Mouse (Mus musculus) heart, postnatal 25 days (tissue): Measurements from ENCODE around the gene Mysm1. TPM values are rescaled to one million over a fixed set of nuclear protein-coding genes. Genes with fewer than 3 reads are reported as not detected.

Experiments
- DNase-seq: peaks from one replicate; pipeline ENCODE4 v3.0.0; 2022; ENCODE audit warnings: low spot score
- intact Hi-C: fragments of 180-260 bp; cut with DNase I; formaldehyde crosslinking; loops from one replicate; pipeline ENCODE4 v1.15.1; 2025
- total RNA-seq, 2 experiments: library from RNA; stranded (reverse); gene quantifications; 2 replicates each; pipeline ENCODE4 v1.2.3; 2021

Mysm1 gene
- total RNA-seq, result 10 to 100 TPM; 10.5 to 11.4 TPM

DNA sequence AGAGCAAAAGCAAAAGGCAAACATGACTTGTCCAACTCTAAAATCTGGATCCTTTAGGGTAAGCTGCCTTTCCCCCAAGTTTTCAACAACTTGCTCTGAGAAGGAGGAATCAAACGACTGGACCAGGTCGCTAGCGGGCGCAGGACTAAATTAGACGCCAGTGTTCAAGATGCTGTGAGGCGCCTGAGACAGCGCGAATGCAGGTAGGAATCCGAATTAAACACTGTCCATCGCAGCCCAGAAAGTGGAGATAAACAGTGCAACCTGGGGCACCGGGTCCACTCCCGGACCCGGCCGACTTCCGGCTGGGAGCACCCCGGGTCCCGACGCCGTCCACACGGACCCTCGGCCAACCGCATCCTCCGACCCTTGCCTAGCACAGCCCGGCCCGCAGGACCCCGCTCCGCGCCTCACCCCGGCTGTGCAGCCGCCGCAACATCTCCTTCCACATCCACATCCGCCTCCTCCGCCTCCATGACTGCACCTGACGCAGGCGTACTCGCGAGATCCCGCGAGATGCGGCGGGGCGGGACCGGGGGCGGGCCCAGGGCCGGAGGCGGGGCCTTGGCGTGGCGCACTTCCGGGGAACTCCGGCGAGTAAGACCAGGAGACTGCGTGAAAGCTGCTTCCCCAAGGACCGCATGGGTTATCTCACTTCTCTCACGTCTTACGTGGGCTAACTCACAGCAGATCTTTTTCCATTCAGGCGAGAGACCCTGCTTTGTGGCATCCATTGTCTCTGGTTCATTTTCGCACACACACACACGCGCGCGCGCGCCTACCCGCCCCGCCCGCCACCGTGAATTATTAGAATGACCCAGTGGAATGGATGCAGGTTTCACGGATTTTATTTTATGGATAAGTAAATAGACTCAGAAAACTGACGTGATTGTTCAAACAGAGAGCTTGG is at the start of gene Mysm1:
TSS of gene Mysm1 (minus strand) at position 511 of the 910 bp plus-strand sequence.
- peak; percentile 87 for DNase-seq
- intact Hi-C loops, result no loop called here

DNA sequence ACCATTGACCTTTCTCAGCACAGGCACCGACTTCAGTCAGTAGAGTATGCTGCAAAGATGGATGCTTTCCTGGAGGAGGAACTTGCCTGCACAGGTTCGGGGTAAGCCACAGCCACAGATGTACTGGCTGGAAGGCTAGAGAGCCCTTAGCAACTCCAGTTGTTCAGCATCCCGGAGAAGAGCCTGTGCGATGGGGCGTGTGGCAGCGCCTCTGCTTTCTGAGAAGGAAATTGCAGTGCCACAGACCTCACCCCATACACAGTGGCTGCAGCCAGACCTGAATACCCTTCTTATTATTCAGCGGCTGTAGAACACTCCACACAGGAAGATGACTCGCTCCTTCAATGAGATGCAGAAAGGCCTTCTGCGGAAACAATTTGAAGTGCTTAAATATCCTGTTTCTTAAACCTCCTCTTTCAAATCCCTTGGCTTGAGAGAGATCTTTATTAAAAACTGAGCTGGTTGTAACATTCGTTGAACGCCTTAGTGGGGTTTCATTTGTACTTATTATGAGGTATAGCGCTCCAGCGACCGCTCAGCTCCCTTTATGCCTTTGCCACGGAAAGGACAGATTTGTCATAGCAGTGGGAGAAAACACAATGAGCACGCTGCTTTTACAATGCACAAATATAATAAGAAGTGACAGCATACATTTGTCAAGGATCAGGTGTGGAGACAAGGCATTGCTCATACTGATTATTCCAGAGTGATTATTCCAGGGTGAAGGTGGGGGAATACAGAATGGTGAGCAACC is 47.1 kb upstream of the Mysm1 start:
- intact Hi-C loops, result no loop called here
- DNase-seq, result no peak

DNA sequence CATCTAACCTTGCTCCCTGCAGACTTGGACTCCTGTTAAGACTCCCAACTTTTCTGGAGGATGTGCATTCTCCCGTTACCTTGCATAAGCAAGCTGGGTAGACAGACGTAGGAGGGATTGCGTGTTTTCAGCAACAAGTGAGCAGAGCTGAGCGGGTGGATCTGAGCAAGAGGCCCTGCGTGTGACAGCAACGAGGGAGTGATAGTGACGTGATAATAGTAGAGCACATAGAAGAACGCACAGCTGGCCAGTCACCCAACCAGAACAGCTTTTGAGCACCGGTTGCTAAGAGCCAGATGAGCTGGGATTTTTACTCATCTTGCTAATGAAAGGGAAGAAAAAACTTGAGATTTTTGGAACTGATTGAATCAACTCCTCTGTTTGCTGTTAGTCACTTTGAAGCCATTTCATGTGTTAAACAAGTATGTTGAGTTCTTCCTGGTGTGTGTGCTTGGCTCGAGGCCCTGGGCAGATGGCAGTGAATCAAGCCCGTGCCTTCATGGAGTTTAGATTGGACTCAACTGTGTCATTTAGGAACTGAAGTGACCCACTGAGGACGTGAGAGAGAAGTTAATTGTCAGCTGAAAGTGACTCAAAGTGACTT is 44.6 kb upstream of the Mysm1 start:
- DNase-seq, result no peak
- intact Hi-C loops, result no loop called here

DNA sequence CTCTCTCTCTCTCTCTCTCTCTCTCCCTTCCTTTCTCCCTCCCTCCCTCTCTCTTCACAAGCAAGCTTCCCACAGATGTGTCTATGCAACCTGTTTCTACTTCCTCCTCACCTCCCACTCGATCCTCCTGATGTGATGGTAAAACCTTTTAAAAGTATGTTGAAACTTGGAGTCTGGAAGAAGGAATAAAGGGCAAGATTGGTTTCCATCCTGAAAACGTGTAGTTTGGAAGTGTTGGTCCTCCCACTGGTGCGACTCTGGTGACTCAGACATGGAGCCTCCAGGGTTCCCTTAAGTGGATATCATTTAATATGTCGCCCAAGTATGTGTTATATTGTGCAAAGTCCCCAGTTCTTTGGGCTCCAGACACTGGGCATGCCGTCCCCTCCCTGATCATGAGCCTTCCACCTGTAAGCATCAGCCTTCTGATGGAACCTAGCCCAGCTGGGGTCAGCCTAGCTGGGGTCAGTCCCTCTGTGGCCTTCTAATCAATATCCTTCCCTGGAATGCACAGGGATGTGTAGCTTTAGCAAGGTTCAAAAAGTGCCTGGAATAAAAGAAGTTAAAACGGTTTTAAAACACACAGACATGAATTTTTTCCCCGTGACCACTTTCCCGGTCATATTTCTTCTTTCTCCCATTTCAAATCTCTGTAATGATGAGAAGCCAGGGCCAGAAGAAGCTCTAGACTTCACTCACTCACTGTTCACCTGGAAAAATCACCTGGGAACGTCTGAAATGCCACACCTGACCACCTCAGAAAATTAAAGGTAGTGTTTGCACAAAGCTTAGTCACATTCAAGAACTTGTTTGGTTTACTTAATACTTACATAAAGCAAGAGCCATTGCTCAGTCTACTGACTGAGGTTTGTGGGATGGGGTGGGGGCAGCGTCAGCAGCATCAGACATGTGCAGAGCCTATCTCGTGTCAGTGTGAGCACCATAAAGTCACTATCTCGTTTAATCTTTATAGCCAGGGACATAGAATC is 43.0 kb upstream of the Mysm1 start:
- DNase-seq, result no peak
- intact Hi-C loops, result no loop called here

DNA sequence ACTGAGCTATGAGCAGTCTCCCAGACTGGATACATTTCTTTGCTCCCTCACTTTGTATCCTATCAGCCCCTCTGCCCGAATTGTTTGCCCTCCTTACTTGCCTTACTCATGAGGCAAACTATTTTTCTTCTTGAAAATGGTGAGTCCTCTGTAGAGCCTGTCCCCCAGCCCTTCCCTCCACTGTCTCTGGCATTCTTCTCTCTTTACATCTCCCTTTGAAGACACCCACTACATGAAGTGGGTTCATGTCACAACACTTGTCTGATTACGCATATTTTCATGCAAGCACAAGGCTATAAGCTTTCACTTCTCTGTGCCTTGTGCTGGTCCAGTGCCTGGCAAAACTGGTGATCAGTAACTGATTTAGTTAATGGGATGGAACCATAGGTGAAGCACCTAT is 41.3 kb upstream of the Mysm1 start:
- intact Hi-C loops, result no loop called here
- DNase-seq, result no peak

DNA sequence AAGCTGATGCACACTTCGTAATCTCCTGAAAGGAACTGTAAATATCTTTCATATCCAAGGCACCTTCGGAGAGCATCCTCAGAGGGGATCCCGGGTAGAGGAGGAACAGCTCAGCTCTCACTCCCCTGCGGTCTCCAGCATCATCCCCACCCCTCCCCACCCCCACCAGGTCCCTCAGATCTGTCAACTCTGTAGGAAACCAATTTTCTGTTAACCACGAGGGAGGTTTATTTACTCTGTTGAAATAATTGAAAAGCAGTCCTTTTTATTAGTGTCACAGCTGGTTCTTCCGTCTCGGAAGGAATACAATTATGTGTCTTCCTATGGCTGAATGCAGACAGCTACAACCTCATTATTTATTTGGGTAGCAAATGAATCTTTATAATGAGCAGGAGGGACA is 39.3 kb upstream of the Mysm1 start:
- intact Hi-C loops, result loop anchor here (10.0 kb wide), 1 partner anchor 707 kb away; no protein-coding TSS in a partner anchor
- no peak for DNase-seq

DNA sequence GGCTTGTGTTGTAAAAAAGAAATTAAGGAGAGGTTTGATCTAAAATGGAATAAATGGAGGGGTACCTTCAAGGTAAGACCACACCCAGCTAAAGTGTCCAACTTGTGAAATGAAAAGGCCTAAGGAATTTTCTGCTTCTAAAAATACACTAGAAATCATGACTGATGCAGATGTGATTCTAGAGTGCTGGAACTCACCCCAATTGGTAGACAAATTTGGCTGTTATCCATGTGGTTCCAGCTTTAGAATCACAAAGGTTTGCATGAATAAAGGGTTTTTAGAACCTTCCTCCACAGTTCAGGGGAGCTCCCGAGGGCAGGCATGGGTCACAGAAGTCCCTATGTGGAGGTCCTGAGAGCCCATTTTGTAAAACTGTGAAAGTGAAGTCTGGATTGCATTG is 33.8 kb upstream of the Mysm1 start:
- intact Hi-C loops, result loop anchor here (10.0 kb wide), 1 partner anchor 712 kb away; no protein-coding TSS in a partner anchor
- DNase-seq, result no peak

DNA sequence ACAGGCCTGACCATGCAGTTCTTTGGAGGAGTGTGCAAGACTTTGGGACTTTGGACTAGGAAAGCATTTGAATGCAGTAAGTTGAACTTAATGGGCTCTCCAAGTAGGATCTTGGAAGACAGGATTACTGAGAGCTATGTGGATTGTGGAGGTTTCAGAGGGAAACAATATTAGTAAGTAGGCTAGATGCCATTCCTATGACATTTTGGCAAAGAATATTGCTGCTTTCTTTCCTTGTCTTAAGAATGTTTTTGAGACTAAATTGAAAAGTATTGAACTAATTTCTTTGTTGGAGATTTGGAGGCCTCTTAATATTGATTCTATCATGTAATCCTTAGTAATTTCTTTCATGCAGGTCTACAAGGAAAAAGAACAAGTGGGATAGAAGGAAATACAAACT is 33.4 kb upstream of the Mysm1 start:
- intact Hi-C loops, result loop anchor here (10.0 kb wide), 1 partner anchor 713 kb away; no protein-coding TSS in a partner anchor
- DNase-seq, result no peak

DNA sequence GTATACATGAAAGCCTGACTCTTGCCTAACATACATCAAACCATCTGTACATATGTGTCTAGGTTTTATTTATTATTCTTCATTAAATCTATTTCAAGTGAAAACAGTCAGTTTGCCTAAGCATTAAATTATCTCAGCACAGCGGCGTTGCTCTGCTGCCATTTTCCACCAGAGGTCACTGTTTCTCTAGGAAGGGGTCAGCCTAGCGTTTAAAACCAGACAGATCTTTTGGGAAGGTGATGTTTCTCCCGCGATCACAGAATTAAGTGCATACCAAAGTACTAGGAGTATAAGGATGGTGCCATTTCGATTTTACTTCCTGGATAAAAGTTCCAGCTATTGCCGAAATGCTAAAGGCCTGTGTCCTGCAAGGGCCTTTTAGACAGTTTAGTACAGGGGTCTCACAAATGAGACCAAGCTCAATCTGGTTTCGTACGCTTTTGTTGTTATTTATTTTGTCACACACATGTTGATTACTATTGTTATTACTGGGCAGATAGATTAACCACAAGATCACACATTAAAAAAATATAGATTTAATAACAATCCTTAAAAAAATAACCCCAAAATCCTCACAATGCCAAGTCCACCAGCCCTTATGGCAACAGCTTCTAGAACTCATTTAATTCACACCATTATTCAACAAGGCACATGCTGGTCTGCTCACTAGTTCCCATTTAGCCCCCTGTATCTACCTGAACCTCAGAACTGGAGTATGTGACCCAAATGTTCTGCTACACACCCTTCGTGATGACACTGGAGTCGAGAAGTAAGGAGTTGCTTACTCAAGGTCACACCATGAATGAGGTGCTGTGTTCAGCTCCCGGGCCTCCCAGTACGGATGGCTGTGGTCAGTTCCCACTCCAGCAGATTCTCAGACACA is 29.5 kb upstream of the Mysm1 start:
- intact Hi-C loops, result loop anchor here (1.0 to 2.0 kb wide), 3 partner anchors 42 to 916 kb away; no protein-coding TSS in a partner anchor
- DNase-seq, result peak; percentile 10

DNA sequence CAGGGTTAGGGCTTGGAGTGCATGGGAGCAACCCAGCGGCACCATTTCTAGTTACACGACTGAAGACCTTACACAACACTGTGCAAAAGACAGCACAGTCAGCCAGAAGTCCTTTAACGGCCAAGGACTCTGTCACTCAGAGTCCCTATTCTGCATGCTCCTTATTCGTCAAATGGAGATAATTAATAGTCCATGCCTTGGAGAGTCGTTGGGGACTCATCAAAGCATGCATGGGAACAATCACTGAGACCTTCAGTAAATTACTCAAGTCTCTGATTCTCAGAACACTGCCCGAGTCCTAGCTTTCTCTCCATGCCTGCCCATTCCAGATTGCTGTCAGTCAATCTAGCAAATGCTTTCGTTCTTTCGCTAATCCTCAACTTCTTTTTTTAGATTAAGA is 28.9 kb upstream of the Mysm1 start:
- intact Hi-C loops, result loop anchor here (1.0 to 2.0 kb wide), 3 partner anchors 43 to 917 kb away; no protein-coding TSS in a partner anchor
- DNase-seq, result no peak

DNA sequence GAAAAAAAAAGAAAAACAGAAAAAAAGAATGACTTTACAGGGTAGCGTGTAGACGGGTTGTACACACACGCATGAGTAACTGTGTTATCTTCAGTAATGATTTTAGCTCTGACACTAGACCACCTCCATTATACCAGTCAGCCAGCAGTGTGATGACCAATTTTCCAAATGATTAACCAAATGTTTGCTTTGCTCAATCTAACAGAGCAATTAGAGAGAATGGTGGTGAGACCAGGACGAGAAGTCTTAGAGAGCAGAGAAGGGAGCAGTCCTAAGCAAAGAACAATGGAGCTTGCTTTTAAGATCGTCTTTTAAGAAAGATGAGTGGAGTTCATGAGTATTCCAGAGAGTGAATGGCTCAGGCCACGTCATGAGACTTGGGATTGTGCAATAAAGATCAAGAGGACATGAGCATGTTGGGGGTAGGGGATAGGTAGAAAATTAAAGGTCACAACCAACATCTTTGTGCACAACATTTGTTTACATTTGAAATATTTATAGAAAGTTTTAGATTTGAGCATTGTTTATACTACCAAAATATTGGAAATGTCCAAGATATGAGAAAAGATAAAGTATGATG is 26.4 kb upstream of the Mysm1 start:
- no peak for DNase-seq

DNA sequence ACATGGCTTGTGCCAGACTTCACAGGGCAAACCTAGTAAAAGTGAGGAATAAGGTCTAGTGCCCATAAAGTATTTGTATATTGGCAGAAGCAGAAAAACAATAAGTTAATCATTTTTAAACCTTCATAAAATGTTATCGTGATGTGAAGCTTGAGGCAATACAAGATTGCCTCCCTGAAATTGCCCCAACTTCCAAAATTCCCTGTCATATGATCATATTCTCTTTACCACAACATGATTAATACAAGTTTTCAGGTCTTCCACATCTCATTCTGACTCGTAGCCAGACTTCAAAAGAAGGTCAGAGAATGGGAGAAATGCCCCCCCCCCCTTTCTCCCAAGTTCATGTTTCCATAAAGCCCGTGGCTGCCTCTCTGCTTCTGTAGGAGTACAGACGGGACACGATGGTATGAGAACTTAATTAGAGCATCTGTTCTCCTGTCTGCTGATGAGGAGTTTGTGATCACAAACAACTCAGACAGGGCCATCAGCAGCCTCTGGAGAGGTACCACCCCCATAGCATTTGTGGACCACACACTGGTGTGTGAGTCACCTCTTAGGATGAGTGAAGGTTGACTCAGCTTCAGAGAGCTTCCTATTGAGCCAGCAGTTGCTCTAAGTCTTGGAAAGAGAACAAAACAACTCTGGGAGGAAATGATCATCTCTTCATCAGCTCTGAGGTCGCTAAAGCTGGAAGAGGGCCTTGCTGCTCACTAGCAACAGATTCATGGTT is 22.3 kb upstream of the Mysm1 start:
- no peak for DNase-seq
- intact Hi-C loops, result no loop called here

More for the DNA sequence above, 26.4 kb upstream of the Mysm1 start:
- intact Hi-C loops, result no loop called here

DNA sequence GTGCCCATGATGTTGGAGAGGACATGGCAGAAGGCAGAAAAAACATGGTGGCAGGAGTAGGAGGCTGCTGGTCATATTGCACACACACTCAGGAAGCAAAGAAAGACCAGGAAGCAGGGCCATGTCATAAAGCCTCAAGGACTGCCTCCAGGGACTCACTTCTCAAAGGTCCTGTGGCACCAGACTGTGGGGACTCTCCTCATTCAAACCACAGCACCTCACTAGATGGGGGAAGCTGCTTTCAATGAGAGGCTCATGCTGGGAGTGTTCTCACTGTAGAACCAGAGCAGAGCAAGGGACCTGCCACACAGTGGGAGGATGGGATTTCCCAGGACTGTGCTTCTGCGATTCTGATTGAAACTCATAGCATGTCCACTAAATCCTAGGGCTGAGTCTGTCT is 21.2 kb upstream of the Mysm1 start:
- intact Hi-C loops, result no loop called here
- no peak for DNase-seq

DNA sequence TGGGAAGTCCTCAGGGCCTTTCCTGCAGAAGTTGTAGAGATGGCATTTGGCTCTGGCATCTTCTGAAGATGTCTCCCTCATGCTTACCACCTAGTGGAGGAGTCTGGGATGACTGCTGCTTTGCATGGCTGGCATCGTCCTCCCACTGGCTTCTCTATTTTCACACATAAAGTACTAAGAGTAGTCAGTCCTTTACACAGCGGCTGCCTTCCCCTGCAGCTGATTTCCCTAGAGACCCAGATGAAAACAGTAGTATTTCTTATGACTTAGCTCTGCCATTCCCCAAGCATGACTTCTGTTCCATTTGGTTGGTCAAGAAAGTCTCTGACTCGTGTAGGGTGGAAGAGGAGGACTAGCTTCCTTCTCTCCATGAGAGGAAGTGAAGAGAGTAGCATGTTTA is 20.3 kb upstream of the Mysm1 start:
- no peak for DNase-seq
- intact Hi-C loops, result no loop called here

DNA sequence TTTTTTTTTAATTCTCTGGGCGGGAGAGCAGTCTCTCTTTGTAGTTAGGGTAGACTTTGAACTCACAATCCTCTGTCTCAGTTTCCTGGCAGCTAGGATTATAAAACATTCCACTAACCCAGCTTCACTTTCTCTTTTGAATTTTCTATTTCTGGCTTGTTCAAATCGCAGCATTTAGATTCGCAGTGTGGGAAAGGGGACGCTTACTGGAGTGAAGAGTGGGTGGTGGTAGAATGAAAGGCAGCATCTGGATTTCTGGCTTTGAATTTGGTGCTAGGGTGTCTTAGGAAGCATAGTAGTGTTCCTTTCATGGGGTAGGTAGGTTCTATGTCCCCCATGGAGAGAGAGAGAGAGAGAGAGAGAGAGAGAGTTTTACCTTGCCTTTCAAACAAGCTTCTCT is 17.0 kb upstream of the Mysm1 start:
- intact Hi-C loops, result no loop called here
- DNase-seq, result no peak

DNA sequence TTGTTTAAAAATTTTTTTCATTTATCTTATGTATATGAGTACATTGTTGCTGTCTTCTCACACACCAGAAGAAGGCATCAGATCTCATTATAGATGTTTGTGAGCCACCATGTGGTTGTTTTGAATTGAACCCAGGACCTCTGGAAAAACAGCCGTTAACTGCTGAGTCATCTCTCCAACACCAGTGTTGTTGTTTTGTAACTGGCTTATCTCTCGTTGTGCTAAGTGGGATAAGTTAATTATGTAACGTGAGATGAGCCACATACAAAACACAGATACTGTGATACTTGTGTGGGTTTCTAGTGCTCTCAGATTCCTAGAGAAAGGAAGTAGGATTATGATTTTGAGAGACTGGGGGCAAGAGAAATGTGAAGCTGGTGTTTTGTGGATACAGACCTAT is 11.3 kb upstream of the Mysm1 start:
- intact Hi-C loops, result no loop called here
- no peak for DNase-seq

DNA sequence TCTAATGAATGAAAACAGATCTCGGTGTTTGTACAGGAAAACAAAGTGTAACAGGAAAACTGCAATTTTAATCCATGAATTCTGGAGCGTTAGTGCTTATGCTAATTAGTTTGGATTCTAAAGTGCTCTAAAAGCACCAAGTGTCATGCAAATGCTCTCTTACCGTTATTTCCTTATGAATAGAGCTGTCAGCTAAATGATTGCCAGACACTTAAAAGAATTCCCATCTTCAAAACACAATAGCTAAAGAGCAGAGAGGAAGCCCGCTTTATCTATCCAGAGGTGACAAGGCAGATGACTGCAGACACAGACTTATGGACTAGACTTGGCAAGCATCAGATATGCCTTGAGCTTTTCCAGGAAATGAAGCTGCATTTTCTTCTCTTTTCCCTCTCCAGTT is 8.8 kb upstream of the Mysm1 start:
- intact Hi-C loops, result no loop called here
- no peak for DNase-seq
